Mouse (Mus musculus) cerebellum, adult (tissue): ENCODE measurements around the gene Tmem256.
"Not testable (repeated sequence)": the region's sequence is repeated elsewhere in the genome, so short reads cannot be mapped to it uniquely, and the experiment has no call there.

Experiments
- ATAC-seq: cut with Nextera tagmentation; 2 replicates; pipeline ENCODE4 v1.9.2; 2017; ENCODE audit warnings: mild to moderate bottlenecking, moderate library complexity, mixed read lengths; ENCODE audit not compliant: insufficient number of reproducible peaks, low FRiP score, low TSS enrichment

Tmem256 gene

DNA sequence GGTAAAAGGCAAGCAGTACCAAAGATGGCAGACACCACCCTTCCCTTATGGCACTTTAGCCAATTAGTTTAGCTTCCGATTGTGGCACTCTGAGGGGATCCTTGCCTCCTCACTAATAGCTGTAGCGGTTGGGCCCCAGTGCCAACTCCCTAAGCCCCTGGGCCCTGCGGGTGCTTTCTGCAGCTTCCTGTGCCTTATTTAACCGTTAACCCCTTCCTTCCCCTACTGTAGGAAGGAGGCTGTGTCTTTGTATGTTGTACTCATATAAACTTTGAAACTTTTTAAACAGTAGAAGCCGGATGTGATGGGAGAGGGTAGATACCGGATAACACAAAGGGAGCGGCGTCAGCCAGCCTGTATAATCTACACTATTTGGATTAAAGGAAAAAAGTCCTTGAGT lies 12.4 kb downstream of the Tmem256 start:
- ATAC-seq, result no peak

DNA sequence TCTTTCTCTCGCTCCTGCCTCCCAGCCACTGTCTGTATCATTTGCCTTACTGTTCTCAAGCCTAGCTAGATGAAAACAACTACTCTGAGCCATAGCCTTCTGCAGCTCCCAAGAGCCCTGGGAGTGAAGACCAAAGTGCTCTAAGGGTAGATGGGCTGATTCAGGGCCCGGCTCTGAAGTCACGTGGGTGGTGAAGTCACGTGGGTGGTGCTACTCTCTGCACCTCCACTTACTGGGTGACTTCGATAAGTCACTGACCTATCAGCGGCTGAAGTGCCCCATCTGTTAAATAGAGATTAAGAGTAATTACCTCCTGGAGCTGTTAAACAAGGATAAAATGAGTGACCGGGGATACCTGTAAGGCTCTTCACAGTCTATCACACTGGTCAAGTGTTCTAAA lies 15.7 kb downstream of the Tmem256 start:
- ATAC-seq, result no peak

DNA sequence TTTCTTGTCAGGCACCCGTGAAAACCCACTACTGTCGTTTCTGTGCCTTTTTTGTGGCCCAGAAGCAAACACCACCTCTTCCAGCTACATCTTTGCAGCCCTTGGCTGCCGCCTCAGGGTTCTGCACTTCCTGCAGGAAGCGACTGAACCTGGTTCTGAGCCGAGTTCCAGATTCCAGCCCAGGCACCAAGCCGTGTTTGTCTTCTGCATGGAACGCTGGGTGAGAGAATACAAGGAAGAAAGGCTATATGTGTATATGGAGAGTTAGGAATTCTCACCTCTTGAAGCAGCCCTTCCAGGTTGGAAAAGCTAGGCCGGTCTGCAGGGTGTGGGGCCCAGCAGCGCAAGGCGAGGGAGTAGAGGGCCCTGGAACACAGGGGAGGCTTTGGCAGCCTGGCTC lies 16.4 kb downstream of the Tmem256 start:
- ATAC-seq, result no peak

GRCm38 (mm10) chr11:69855347-69855746 lies 17.0 kb downstream of the Tmem256 start:
- ATAC-seq, result no peak

DNA sequence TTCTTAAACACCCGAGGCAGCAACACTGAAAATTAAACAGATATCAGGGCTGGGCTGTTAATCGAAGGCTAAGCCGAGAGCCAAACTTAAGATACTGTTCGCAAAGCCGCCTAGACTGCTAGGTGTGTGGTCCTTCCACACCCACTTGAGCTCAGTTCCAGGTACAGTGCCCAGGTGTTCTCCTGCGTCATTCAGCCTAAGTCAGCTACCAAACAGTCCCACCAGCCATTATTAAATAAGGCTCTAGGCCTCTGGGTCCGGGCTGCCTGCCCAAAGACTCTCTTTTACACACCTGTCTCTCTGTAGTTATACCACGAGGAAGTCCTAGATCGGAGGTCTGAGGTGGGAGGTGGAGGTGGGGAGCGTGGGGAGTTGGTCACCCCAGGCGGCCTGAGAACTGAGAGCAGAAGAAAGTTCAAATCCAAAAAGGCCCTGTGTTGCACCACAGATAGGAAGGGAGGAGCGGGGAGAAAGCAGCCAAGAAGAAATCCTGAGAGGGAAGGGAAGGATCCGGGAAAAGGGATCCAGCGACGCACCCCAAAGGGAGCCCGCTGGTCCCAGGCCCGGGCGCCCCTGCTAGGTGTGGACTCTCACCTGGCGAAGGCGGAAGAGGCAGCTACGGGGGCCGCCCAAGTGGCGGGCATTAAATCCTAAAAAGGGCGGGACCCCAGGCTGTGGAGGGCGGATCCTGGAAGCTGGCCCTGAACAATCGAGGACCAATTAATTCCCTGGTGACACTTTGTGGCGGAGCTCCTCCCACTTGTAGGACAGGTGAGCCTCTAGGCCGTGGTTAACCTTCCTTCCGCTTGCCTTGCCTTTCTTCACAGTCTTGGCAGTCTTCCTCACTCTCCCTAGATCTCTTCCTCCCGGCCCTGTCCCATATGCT lies 20.0 kb downstream of the Tmem256 start, which contains the start of gene Tnk1:
Tnk1 (minus strand) TSS at position 618 of the 886 bp plus-strand sequence.
- ATAC-seq, result no peak

GRCm38 (mm10) chr11:69863729-69864128 lies 25.4 kb downstream of the Tmem256 start:
- ATAC-seq, result not testable (repeated sequence)

DNA sequence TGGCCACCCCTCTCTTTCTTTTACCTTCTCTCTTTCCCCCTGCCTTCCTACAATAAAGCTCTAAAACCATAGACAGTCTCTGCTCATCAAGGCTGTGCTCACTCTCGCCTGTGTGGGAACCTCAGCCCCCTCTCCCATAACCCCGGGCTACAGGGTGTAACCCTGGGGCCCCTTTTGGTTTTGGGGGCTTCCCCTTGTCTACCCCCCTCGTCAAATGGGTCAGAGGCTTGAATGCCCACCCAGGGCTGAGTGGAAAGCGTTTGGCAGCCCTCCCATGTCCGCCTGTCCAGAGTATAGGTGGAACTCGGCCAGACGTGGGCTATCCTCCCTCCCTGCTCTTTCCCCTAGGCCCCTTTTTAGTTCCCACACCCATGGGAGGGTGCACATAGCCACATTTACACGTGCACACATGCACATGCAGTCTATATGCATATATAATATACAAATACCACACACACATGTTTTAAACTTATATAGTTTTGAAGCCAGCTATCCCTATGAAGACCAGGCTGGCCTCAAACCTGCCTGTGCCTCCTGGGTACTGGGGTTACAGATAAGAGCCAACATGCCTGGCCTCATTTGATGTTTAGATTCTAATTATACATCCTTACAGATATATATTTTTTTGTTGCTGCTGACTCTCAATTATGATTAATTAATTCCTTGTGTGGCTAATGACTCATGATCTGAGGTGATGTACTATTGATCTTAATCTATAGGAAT lies 26.0 kb downstream of the Tmem256 start:
- ATAC-seq, result no peak

DNA sequence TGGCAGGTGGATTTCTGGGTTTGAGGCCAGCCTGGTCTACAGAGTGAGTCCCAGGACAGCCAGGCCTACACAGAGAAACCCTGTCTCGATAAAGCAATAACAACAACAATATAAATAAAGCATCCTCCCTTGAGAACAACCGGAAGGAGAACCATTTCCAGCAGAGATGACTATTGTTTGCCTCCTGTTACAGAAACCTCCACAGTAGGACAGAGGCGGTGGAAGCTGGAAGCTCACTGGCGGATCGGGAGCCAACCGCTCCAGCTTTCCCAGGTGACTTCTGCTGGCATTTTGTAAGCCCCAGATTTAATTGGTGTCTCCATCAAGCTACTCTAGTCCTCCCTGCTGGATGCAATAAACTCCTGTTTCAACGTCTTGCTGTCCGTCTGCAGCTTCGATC lies 27.2 kb downstream of the Tmem256 start:
- ATAC-seq, result no peak

GRCm38 (mm10) chr11:69867335-69867734 lies 29.0 kb downstream of the Tmem256 start:
- no peak for ATAC-seq

DNA sequence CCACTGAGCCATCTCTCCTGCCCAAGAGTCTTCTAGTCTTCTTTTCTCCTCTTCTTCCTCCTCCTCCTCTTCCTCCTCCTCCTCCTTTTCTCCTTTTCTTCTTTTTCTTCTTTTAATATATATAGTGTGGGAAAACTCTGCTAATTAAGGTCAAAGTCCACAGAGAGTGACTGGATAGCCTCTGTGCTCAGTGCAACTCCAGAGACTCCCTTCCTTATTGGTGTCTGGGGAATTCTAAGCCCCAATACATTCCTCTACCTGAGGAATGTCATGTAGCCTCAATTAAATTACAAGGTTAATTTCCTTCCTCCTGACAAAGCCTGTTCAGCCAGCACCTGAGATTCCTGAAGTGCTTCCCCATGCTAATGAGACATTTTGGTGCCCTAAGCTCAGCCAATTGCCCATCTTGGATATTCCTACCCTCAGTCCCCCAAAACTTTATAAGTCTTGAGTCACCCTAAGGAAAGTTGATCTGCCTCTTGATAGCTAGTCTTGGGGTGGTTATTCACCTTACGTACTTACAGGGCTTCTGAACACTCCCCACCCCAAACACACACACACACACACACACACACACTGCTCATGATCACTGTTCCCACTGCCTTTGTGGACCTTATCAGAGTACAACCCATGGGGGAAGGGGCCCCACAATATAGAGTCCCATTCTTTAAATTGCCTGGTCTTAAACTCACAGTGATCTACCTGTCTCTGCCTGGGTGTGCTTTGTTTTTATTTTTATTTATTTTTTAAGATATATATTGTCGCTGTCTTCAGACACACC lies 32.2 kb downstream of the Tmem256 start:
- ATAC-seq, result no peak

DNA sequence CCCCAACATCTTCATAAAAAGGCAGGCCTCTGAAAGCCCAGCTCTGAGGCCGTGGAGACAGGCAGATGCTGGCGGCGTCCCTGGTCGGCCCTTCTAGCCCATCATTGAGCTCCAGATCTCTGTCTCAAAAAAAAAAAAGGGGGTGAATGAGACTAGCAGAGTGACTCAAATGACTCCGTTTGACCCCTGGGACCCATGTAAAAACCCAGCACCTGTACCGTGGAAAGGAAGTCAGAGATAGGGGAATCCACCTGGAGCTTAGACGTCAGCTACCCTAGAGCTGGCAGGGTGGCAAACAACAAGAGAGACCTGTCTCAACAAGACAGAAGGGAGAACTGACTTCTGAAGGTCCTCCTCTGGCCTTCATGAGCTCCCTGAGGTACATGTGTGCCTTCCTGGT lies 33.5 kb downstream of the Tmem256 start:
- ATAC-seq, result no peak

DNA sequence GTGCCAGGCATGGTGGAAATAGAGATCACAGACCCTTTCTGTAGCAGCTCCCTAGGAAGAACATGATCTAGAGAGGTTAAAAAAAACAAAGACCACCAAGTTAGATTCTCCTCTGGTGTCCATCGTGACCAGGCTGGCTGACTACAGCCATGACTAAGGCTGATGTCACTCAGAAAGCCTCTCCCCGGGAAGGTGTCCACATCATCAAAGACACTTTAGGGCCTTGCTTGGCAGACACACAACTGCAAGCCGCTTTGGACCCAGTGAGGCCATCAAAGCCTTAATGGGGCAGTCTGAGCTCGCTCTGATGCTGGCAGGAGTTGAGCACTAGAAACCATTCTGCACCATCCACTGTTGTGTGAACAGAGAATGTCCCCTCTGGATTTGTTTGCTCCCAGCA lies 34.1 kb downstream of the Tmem256 start:
- ATAC-seq, result no peak

GRCm38 (mm10) chr11:69876186-69876585 lies 37.9 kb downstream of the Tmem256 start:
- no peak for ATAC-seq

- ATAC-seq, result no peak
Observed at GRCm38 (mm10) chr11:69876867-69877266, 38.6 kb downstream of the Tmem256 start.

- no peak for ATAC-seq
Observed at GRCm38 (mm10) chr11:69877878-69878277, 39.6 kb downstream of the Tmem256 start, which contains the start of gene Tmem95. Gene Tmem95 (minus strand): TSS chr11:69878018.

DNA sequence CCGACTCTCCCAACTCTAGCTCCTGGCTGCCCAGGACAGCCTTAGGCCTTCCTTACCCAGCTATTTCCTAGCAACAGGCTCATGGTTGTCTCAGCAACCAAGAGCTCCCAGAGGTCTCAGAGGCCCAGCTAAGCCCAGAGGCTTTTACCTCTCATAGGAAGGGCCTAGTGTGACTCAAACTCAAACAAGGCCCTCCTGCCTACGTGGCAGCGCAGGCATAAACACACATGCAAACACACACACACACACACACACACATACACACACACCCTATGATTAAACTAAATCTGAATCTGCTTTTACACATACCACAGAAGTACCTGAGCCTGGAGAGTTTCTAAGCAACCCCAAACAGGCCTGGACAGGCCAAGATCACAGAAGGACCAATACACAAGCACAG lies 40.1 kb downstream of the Tmem256 start:
- ATAC-seq, result no peak

- ATAC-seq, result no peak
Observed at GRCm38 (mm10) chr11:69878952-69879351, 40.6 kb downstream of the Tmem256 start.

DNA sequence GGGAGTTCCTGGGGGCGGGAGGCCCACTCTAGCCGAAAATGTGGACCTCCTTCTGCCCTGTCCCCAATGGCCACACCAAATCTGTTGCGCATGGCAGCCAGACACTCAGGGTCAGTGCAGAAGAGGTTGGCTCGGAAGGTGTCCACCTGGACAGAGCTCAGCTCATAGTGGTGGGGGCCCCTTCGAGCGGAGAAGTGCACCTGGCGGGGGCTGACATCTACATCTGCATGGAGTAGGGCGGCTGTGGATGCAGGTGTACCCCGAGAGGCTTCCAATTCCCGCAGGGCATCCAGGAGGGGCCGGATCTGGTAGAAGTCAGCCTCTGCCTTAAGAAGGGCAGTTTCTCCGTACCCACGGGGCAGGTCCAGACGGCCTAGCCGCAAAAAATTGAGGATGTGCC lies 41.4 kb downstream of the Tmem256 start:
- ATAC-seq, result no peak

DNA sequence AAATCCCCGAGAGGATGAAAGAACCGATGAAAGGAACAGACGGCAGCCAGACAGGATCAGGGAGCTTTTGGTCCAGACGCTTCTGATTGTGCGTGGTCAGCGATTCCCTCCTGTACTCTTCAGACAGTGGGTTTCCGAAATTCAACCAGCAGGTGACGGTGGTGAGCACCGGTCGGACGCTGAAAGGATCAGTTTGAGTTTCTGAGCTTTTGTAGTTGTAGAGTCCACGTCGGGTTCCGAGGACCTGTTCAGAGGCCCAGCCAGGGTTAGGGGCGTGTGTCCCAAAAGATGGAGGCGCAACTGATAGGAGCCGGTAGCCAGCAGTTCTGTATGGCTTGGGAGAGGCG lies 42.2 kb downstream of the Tmem256 start:
- 0 out of 2 replicates have a peak, but pooled peaks have one; percentile 12 for ATAC-seq

GRCm38 (mm10) chr11:69880853-69881603 lies 42.7 kb downstream of the Tmem256 start, which contains the start of gene Kctd11:
Gene Kctd11 (minus strand): TSS chr11:69881406.
- peak; percentile 65; the same call in 1 of the 2 replicates for ATAC-seq
